Comparison of ENCODE assay signal across 11 mouse cellular contexts in the genomic region with DNA sequence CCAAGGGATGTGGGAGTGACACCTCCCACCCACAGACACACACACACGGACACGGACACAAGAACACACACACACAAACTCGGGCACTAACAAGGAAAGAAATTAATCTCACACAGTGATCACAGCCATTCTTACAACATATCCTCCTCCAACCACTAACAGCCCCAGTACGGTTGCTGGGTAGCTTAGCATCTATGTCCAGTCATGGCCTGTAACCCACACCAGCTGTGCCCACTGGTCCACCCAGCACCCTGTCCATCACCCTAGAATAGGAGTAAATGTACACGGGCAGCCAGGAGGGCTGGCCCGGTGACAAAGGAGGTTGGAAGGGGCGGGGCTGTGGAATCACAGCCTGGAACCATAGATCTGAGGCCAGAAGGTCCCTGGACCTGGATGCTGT.
DNase-seq lines count a peak whose midpoint lies in the region; TF ChIP-seq lines count a peak whose summit lies in the region.
"Had no signal": no experiment of that assay in that cellular context is flagged by ENCODE, and none has a peak within 500 bp of the region (broad histone marks: within the 10 kb centered on the region; RNA-seq: fewer than 3 reads in every experiment).

No protein-coding gene starts in this region.

- peaks cover 71% of the 10 kb centered on the region for H3K4me1 ChIP-seq in hindbrain, embryonic 10.5 days (replicated peaks)
- peaks cover 79% of the 10 kb centered on the region for H3K4me1 ChIP-seq in olfactory bulb, adult 2 months (ENCODE audit: control insufficient read depth, insufficient read depth, low read length)

- H3K27me3 ChIP-seq in hindbrain, embryonic 10.5 days (ENCODE audit: insufficient read depth, poor library complexity, severe bottlenecking): peaks cover 2% of the 10 kb centered on the region; the same call in 1 of the 2 replicates
- H3K27me3 ChIP-seq: CH12.LX had no signal

- intact Hi-C loops in gastrocnemius, postnatal 36 days (cut with DNase I): no loop called here

- peak overlapping the region; percentile 78 for H3K27ac ChIP-seq in layer of hippocampus, adult 2 months
- H3K27ac ChIP-seq in hindbrain, embryonic 10.5 days: 0 out of 2 replicates have a peak overlapping the region, but pooled peaks have one; percentile 46
- peak overlapping the region; percentile 34 for H3K27ac ChIP-seq in olfactory bulb, adult 2 months (ENCODE audit: insufficient read depth, low read depth, low read length)
- H3K27ac ChIP-seq: macrophage had no signal

- H3K36me3 ChIP-seq in hindbrain, embryonic 10.5 days: no peaks in the 10 kb centered on the region

- no peak for DNase-seq in layer of hippocampus, adult 2 months (ENCODE audit: low spot score in 2 of 2)
- DNase-seq in layer of hippocampus, postnatal 36 days: no peak
- no peak for DNase-seq in hindbrain, embryonic 10.5 days (ENCODE audit: low spot score)
- DNase-seq in kidney, postnatal 4 days: peak; percentile 18 to 34
- no peak for DNase-seq in gastrocnemius, postnatal 36 days
- DNase-seq in cerebellum, postnatal 4 days (ENCODE audit: low spot score in 2 of 2): no peak
- no peak for DNase-seq in layer of hippocampus, adult 11-12 months (ENCODE audit: low spot score)
- DNase-seq: gastrocnemius, postnatal 25 days had no signal

- 81% methylated on average over 7 of the region's 7 CpGs for WGBS in hindbrain, embryonic 10.5 days
- WGBS in olfactory bulb, adult 2 months: 35% methylated on average over 7 of the region's 7 CpGs

- no peak for TF ChIP-seq CTCF in layer of hippocampus, adult 2 months (conservative IDR thresholded peaks at IDR 0.05)
- TF ChIP-seq CTCF in olfactory bulb, adult 2 months (IDR thresholded peaks at IDR 0.05; ENCODE audit: insufficient read depth, low read depth, low read length): no peak

- H3K9me3 ChIP-seq in hindbrain, embryonic 10.5 days: no peaks in the 10 kb centered on the region

- peak overlapping the region; percentile 15; the same call in 1 of the 2 replicates for H3K4me3 ChIP-seq in layer of hippocampus, adult 2 months
- H3K4me3 ChIP-seq in hindbrain, embryonic 10.5 days: no peak overlapping the region
- 0 out of 2 replicates have a peak overlapping the region, but pooled peaks have one; percentile 12 for H3K4me3 ChIP-seq in olfactory bulb, adult 2 months (ENCODE audit: insufficient read depth, low read depth, low read length)

- no peak for TF ChIP-seq POLR2A in olfactory bulb, adult 2 months (IDR thresholded peaks at IDR 0.05; ENCODE audit: insufficient read depth, low read depth, low read length)

Comparison
In these comparisons a context has a peak if more than half of its experiments do, and no peak if none do; other contexts are left out.
1. DNase-seq: peak in kidney, postnatal 4 days (2 of 2); none in layer of hippocampus, adult 2 months (0 of 2), layer of hippocampus, postnatal 36 days (0 of 2), hindbrain, embryonic 10.5 days (single experiment), gastrocnemius, postnatal 36 days (0 of 2), cerebellum, postnatal 4 days (0 of 2) and layer of hippocampus, adult 11-12 months (single experiment).
2. Peak in every context shown above with its lines, with median percentiles within 50 percentile points of each other: H3K27ac ChIP-seq.